Mouse (Mus musculus) hindbrain, embryonic 15.5 days (tissue): ENCODE measurements around the gene Olfr1308. TPM values are rescaled to one million over a fixed set of nuclear protein-coding genes. Genes with fewer than 3 reads are reported as not detected.

Experiments used
- ATAC-seq: fragments of 200-750 bp; cut with Nextera tagmentation; 2 replicates; pipeline ENCODE4 v1.8.0; 2017; ENCODE audit warnings: low read depth, moderate number of reproducible peaks, moderate TSS enrichment; ENCODE audit not compliant: low FRiP score
- H3K27ac ChIP-seq: fragments of 300-500 bp; sonication (generic); replicated peaks from 2 replicates; pipeline ENCODE4 v1.5.1; 2015; ENCODE audit warnings: mild to moderate bottlenecking, inconsistent platforms
- H3K27me3 ChIP-seq: fragments of 300-500 bp; sonication (generic); 2 replicates; pipeline ENCODE4 v1.6.1; 2015; ENCODE audit warnings: control low read depth, inconsistent platforms
- H3K36me3 ChIP-seq: fragments of 300-500 bp; sonication (generic); 2 replicates; pipeline ENCODE4 v1.6.1; 2015; ENCODE audit warnings: control low read depth, inconsistent platforms
- H3K4me1 ChIP-seq: fragments of 300-500 bp; sonication (generic); replicated peaks from 2 replicates; pipeline ENCODE4 v1.6.1; 2015; ENCODE audit warnings: control low read depth, inconsistent platforms
- H3K4me2 ChIP-seq: fragments of 300-500 bp; sonication (generic); 2 replicates; pipeline ENCODE4 v1.6.1; 2015; ENCODE audit warnings: moderate library complexity, mild to moderate bottlenecking, inconsistent platforms
- H3K4me3 ChIP-seq: fragments of 300-500 bp; sonication (generic); 2 replicates; pipeline ENCODE4 v1.5.1; 2015; ENCODE audit warnings: mild to moderate bottlenecking, inconsistent platforms
- H3K9ac ChIP-seq: fragments of 300-500 bp; sonication (generic); 2 replicates; pipeline ENCODE4 v1.6.1; 2015; ENCODE audit warnings: inconsistent platforms
- H3K9me3 ChIP-seq: fragments of 300-500 bp; sonication (generic); 2 replicates; pipeline ENCODE4 v1.6.1; 2016; ENCODE audit warnings: control low read depth, inconsistent platforms
- WGBS: fragments of 180-500 bp; shearing (Covaris S2); methylation state at CpG from one replicate; pipeline ENCODE4 v1.1.7; 2015; 5-methylcytosine and 5-hydroxymethylcytosine counted together
- polyA plus RNA-seq: library from polyadenylated mRNA; unstranded; fragments of >200 nt; fragmentation: Nextera tagmentation; extraction: Ambion mirVana; gene quantifications from 2 replicates; pipeline ENCODE4 v1.2.1, GENCODE M21; 2015

Olfr1308 gene
- polyA plus RNA-seq = not detected in 2 replicates

GRCm38 (mm10) chr2:111964844-111965243 is at the start of gene Olfr1308:
Olfr1308 (minus strand) TSS chr2:111964944.
- no peak within 1 kb of the TSS for H3K4me2 ChIP-seq

GRCm38 (mm10) chr2:112012608-112013007 is 47.9 kb upstream of the Olfr1308 start, which contains the start of gene Olfr1310:
Olfr1310 (minus strand) TSS chr2:112012708.
- H3K9ac ChIP-seq = no peak within 1 kb of the TSS
- ATAC-seq = no peak
- H3K4me2 ChIP-seq = no peak within 1 kb of the TSS
- no peak within 1 kb of the TSS for H3K4me3 ChIP-seq
- H3K36me3 ChIP-seq = no peaks in the 10 kb centered on the region
- H3K4me1 ChIP-seq = no peaks in the 10 kb centered on the region
- no peaks in the 10 kb centered on the region for H3K27me3 ChIP-seq
- H3K9me3 ChIP-seq = no peaks in the 10 kb centered on the region
- H3K27ac ChIP-seq = no peak within 1 kb of the TSS

More at GRCm38 (mm10) chr2:111964844-111965243, at the start of gene Olfr1308:
- H3K27ac ChIP-seq = no peak within 1 kb of the TSS
- no peaks in the 10 kb centered on the region for H3K36me3 ChIP-seq
- no peaks in the 10 kb centered on the region for H3K27me3 ChIP-seq
- no peaks in the 10 kb centered on the region for H3K9me3 ChIP-seq
- H3K9ac ChIP-seq = no peak within 1 kb of the TSS
- ATAC-seq = no peak
- no peaks in the 10 kb centered on the region for H3K4me1 ChIP-seq
- WGBS = 67% methylated on average over 1 of the region's 1 CpGs
- no peak within 1 kb of the TSS for H3K4me3 ChIP-seq

GRCm38 (mm10) chr2:111990181-111990580 is 25.4 kb upstream of the Olfr1308 start, which contains the start of gene Olfr1309:
Olfr1309 (minus strand) TSS chr2:111990281.
- 74% methylated on average over 1 of the region's 1 CpGs for WGBS
- H3K4me3 ChIP-seq = no peak within 1 kb of the TSS
- H3K36me3 ChIP-seq = no peaks in the 10 kb centered on the region
- no peak within 1 kb of the TSS for H3K9ac ChIP-seq
- H3K4me2 ChIP-seq = no peak within 1 kb of the TSS
- H3K27me3 ChIP-seq = no peaks in the 10 kb centered on the region
- H3K4me1 ChIP-seq = no peaks in the 10 kb centered on the region
- no peak within 1 kb of the TSS for H3K27ac ChIP-seq
- no peaks in the 10 kb centered on the region for H3K9me3 ChIP-seq
- ATAC-seq = no peak

GRCm38 (mm10) chr2:111949340-111949739 is 15.4 kb downstream of the Olfr1308 start, which contains the start of gene Olfr1307:
Olfr1307 (minus strand) TSS chr2:111949440.
- Histone ChIP-seq H3K4me3 (no peak within 1 kb of the TSS), H3K4me1 (no peaks in the 10 kb centered on the region)
- 86% methylated on average over 1 of the region's 1 CpGs for WGBS

GRCm38 (mm10) chr2:111916171-111916570 is 48.6 kb downstream of the Olfr1308 start, which contains the start of gene Olfr1306:
Olfr1306 (minus strand) TSS chr2:111916271.
- Histone ChIP-seq H3K36me3 (no peaks in the 10 kb centered on the region), H3K4me1 (no peaks in the 10 kb centered on the region), H3K27me3 (no peaks in the 10 kb centered on the region), H3K4me2 (no peak within 1 kb of the TSS), H3K9me3 (no peaks in the 10 kb centered on the region), H3K4me3 (no peak within 1 kb of the TSS), H3K27ac (no peak within 1 kb of the TSS), H3K9ac (no peak within 1 kb of the TSS)
- WGBS = 83% methylated on average over 1 of the region's 1 CpGs
- ATAC-seq = no peak

More at GRCm38 (mm10) chr2:111949340-111949739, 15.4 kb downstream of the Olfr1308 start, which contains the start of gene Olfr1307:
- no peaks in the 10 kb centered on the region for H3K9me3 ChIP-seq
- no peaks in the 10 kb centered on the region for H3K36me3 ChIP-seq
- H3K27ac ChIP-seq = no peak within 1 kb of the TSS
- H3K9ac ChIP-seq = no peak within 1 kb of the TSS
- ATAC-seq = no peak
- no peaks in the 10 kb centered on the region for H3K27me3 ChIP-seq
- no peak within 1 kb of the TSS for H3K4me2 ChIP-seq

Other genes starting within 250 kb of the Olfr1308 start
- not detected in 2 replicates for gene Olfr1301, start 213.9 kb downstream of the Olfr1308 start, polyA plus RNA-seq
- gene Olfr1302, start 187.5 kb downstream of the Olfr1308 start, polyA plus RNA-seq = not detected in 2 replicates
- not detected in 2 replicates for gene Olfr1303, start 144.6 kb downstream of the Olfr1308 start, polyA plus RNA-seq
- gene Olfr1305, start 87.8 kb downstream of the Olfr1308 start, polyA plus RNA-seq = not detected in 2 replicates
- gene Olfr1306, start 48.7 kb downstream of the Olfr1308 start, polyA plus RNA-seq = not detected in 2 replicates
- gene Olfr1307, start 15.5 kb downstream of the Olfr1308 start, polyA plus RNA-seq = 0.01 TPM in 1 of 2 replicates, not detected in the other
- gene Olfr1309, start 25.3 kb upstream of the Olfr1308 start, polyA plus RNA-seq = not detected in 2 replicates
- not detected in 2 replicates for gene Olfr1310, start 47.8 kb upstream of the Olfr1308 start, polyA plus RNA-seq
- gene Olfr1311, start 59.5 kb upstream of the Olfr1308 start, polyA plus RNA-seq = not detected in 2 replicates
- not detected in 2 replicates for gene Olfr1312, start 85.3 kb upstream of the Olfr1308 start, polyA plus RNA-seq
- not detected in 2 replicates for gene Olfr1313, start 112.9 kb upstream of the Olfr1308 start, polyA plus RNA-seq
- gene Olfr1314, start 131.8 kb upstream of the Olfr1308 start, polyA plus RNA-seq = 0.05 TPM in 1 of 2 replicates, not detected in the other
- gene Olfr1315-ps1, start 150.5 kb upstream of the Olfr1308 start, polyA plus RNA-seq = not detected in 2 replicates
- not detected in 2 replicates for gene Olfr1316, start 170.0 kb upstream of the Olfr1308 start, polyA plus RNA-seq
- not detected in 2 replicates for gene Olfr1317, start 175.4 kb upstream of the Olfr1308 start, polyA plus RNA-seq
- 0.07 and 0.16 TPM in 2 replicates for gene Olfr1318, start 189.3 kb upstream of the Olfr1308 start, polyA plus RNA-seq